Mouse (Mus musculus) stomach, postnatal 0 days (tissue): ENCODE measurements at regions not wholly inside any gene's neighbourhood (a gene's known extent, or its start where the extent isn't known, plus 50 kb on each side); places are given as distances from the start of the nearest gene placed in this dataset.

Source experiments
- CTCF ChIP-seq: IDR thresholded peaks from 2 replicates; pipeline ENCODE4 v1.5.1; 2016; ENCODE audit warnings: antibody characterized with exemption, low read depth, mild to moderate bottlenecking, moderate library complexity
- EP300 ChIP-seq: optimal IDR thresholded peaks from 2 replicates; pipeline ENCODE3; 2016; ENCODE audit warnings: antibody characterized with exemption

- no peak for TF ChIP-seq CTCF
- TF ChIP-seq EP300, result no peak
Measured at GRCm38 (mm10) chr17:45829571-45829970, 95.9 kb upstream of the 1600014C23Rik start.
